Mouse (Mus musculus) colon, adult 2 months (tissue): Measurements from ENCODE around the gene Glyr1. TPM values are rescaled to one million over a fixed set of nuclear protein-coding genes. Genes with fewer than 3 reads are reported as not detected.

Experiments used
- polyA plus RNA-seq: library from polyadenylated mRNA; depleted of rRNA; stranded (reverse); fragments of >200 nt; gene quantifications from 2 replicates; pipeline ENCODE4 v1.2.3, GENCODE M21; 2012; rRNA removed

The Glyr1 gene
- 44.5 and 45.5 TPM in 2 replicates for polyA plus RNA-seq

GRCm38 (mm10) chr16:5049774-5050234 lies at the start of gene Glyr1, which contains the start of gene Ubn1:
TSS of gene Glyr1 (minus strand) at chr16:5049863.
TSS of gene Ubn1 (plus strand) at chr16:5050057.

DNA sequence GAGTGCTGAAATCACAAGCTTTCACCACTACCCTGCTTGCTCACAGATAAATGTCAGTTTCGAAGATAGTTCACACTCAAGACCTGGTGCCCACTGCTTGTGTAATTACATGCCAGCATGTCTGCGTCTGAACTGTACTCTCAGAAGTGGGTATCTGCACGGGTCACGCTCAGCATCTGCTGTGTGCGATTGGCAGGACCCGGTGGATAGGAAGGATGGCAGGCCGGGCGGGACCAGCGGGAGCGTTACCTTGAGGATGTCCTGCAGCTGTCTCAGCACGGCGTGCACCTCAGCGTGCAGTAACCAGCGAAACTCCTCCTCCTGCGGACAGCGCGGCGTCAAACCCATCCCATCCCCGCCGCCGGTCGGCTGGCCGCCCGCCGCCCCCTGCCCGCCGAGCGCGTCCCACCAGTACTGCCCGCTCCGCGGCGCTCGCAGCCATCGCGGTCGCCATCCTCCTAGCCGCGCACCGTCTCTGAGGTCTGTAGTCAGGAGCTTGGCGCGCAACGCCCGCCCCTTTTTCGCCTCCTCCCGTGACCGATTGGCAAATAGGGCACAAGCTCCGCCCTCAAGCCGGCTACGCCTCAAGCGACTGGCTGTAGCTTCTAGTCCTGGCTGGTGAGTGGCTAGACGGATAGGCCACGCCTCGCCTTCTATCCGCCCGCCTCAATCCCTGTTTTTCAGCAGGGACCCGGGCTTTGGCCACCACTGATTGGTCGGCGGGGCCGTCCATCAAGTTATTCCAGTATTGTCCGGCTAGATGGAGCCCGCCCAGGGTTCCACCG lies 36.4 kb downstream of the Glyr1 start, which contains the start of gene Rogdi:
Rogdi (minus strand) TSS at position 500 of the 785 bp plus-strand sequence.

DNA sequence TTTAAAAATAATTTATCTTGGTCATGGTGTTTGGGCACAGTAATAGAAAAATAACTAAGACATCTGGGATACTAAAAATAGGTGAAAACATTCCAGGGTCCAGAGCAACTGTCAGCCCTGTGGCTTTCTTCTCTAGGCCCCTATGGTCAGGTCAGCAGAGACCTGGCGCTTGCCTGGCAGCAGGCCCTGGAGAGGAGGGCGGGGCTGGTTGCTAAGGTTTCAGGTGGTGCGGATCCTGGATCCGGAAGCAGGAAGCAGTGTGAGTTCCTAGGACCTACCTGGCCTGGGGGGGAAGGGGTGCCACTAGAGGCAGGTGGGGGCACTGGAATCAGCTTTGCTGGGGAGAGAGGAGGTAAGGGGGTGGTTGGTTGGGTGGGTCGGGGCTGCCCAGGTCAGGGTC lies 42.6 kb downstream of the Glyr1 start, which contains the start of gene Smim22:
Smim22 (plus strand) TSS at position 222 of the 400 bp plus-strand sequence.

GRCm38 (mm10) chr16:4997553-4997952 lies 52.1 kb downstream of the Glyr1 start, which contains the start of gene Sept12:
TSS of gene Sept12 (minus strand) at chr16:4997852.

Other genes with a start within 250 kb of the Glyr1 start
- not detected in 2 replicates for gene 4930562C15Rik, start 214.4 kb downstream of the Glyr1 start, polyA plus RNA-seq
- gene Ubald1, start 169.5 kb downstream of the Glyr1 start, polyA plus RNA-seq = 50.0 and 54.2 TPM in 2 replicates
- 150 and 154 TPM in 2 replicates for gene Mgrn1, start 163.6 kb downstream of the Glyr1 start, polyA plus RNA-seq
- gene Nudt16l1, start 111.1 kb downstream of the Glyr1 start, polyA plus RNA-seq = 61.3 and 73.2 TPM in 2 replicates
- gene Anks3, start 85.7 kb downstream of the Glyr1 start, polyA plus RNA-seq = 47.4 and 47.8 TPM in 2 replicates
- not detected in 2 replicates for gene Sept12, start 52.0 kb downstream of the Glyr1 start, polyA plus RNA-seq
- 177 and 286 TPM in 2 replicates for gene Smim22, start 42.6 kb downstream of the Glyr1 start, polyA plus RNA-seq
- gene Rogdi, start 36.3 kb downstream of the Glyr1 start, polyA plus RNA-seq = 64.7 and 69.2 TPM in 2 replicates
- 26.9 and 27.8 TPM in 2 replicates for gene Ubn1, start 194 bp upstream of the Glyr1 start, polyA plus RNA-seq
- gene Ppl, start 82.6 kb upstream of the Glyr1 start, polyA plus RNA-seq = 1.8 and 1.9 TPM in 2 replicates
- not detected in 2 replicates for gene Sec14l5, start 97.2 kb upstream of the Glyr1 start, polyA plus RNA-seq
- gene Nagpa, start 154.1 kb upstream of the Glyr1 start, polyA plus RNA-seq = 38.6 and 40.0 TPM in 2 replicates
- gene AU021092, start 172.4 kb upstream of the Glyr1 start, polyA plus RNA-seq = 2.4 and 2.7 TPM in 2 replicates
- 49.5 and 51.3 TPM in 2 replicates for gene Alg1, start 183.8 kb upstream of the Glyr1 start, polyA plus RNA-seq
- 56.7 and 59.3 TPM in 2 replicates for gene Eef2kmt, start 206.1 kb upstream of the Glyr1 start, polyA plus RNA-seq